In genomic region chr1:184810780-184811575, GRCm38 (mm10) we compare ENCODE assay signal across 8 mouse cellular contexts. TPM values are rescaled to one million over a fixed set of nuclear protein-coding genes. Genes with fewer than 3 reads are reported as not detected.
A peak's percentile ranks its signal among the peaks of the same experiment; 100 is the strongest.
DNase-seq lines count a peak whose midpoint lies in the region; ATAC-seq and TF ChIP-seq lines count a peak whose summit lies in the region.

Marc1 (minus strand) TSS chr1:184811313.

- peak; percentile 39 for DNase-seq in embryo, embryonic 10 days (ENCODE audit: low spot score)
- DNase-seq in embryo, embryonic 10.5 days (ENCODE audit: low spot score): no peak
- DNase-seq in embryonic facial prominence, embryonic 11.5 days (ENCODE audit: low spot score): no peak
- no peak for DNase-seq in Muller cell, postnatal 12 days (ENCODE audit: inconsistent ontology term)
- DNase-seq in layer of hippocampus, postnatal 25 days (ENCODE audit: extremely low spot score in 1 of 2, low spot score in 1 of 2): no peak

- H3K27ac ChIP-seq in embryonic facial prominence, embryonic 11.5 days (replicated peaks; ENCODE audit: low read depth, low read length): no peak within 1 kb of the TSS
- peak within 1 kb of the TSS; percentile 35 for H3K27ac ChIP-seq in intestine, postnatal 0 days (ENCODE audit: low read depth, low read length)
- peak within 1 kb of the TSS; percentile 68 for H3K27ac ChIP-seq in liver, embryonic 16.5 days (ENCODE audit: low read length)

- H3K4me3 ChIP-seq in embryonic facial prominence, embryonic 11.5 days (ENCODE audit: low read depth, low read length): peak within 1 kb of the TSS; percentile 31
- H3K4me3 ChIP-seq in intestine, postnatal 0 days (ENCODE audit: low read depth, low read length): peak within 1 kb of the TSS; percentile 30
- peak within 1 kb of the TSS; percentile 56 for H3K4me3 ChIP-seq in liver, embryonic 16.5 days (ENCODE audit: low read depth, low read length)

- no peak for TF ChIP-seq CTCF in intestine, postnatal 0 days (IDR thresholded peaks at IDR 0.05; ENCODE audit: low read depth)

- H3K4me1 ChIP-seq in embryonic facial prominence, embryonic 11.5 days (ENCODE audit: control insufficient read depth, insufficient read depth, low read length): no peaks in the 10 kb centered on the region; the same call in 1 of the 2 replicates
- peaks cover 11% of the 10 kb centered on the region for H3K4me1 ChIP-seq in intestine, postnatal 0 days (replicated peaks; ENCODE audit: control insufficient read depth, insufficient read depth, low read length)
- peaks cover 11% of the 10 kb centered on the region for H3K4me1 ChIP-seq in liver, embryonic 16.5 days (ENCODE audit: control insufficient read depth, low read depth, low read length)

- peak within 1 kb of the TSS; percentile 67 for H3K4me2 ChIP-seq in embryonic facial prominence, embryonic 11.5 days (ENCODE audit: low read depth, low read length)
- H3K4me2 ChIP-seq in intestine, postnatal 0 days (replicated peaks; ENCODE audit: low read depth): peak within 1 kb of the TSS; percentile 71
- H3K4me2 ChIP-seq in liver, embryonic 16.5 days (ENCODE audit: low read depth, low read length): peak within 1 kb of the TSS; percentile 42

- H3K36me3 ChIP-seq in embryonic facial prominence, embryonic 11.5 days (replicated peaks; ENCODE audit: control insufficient read depth, insufficient read depth, low read depth, low read length): no peaks in the 10 kb centered on the region
- peaks cover 16% of the 10 kb centered on the region for H3K36me3 ChIP-seq in intestine, postnatal 0 days (ENCODE audit: control insufficient read depth, insufficient read depth)
- peaks cover 5% of the 10 kb centered on the region for H3K36me3 ChIP-seq in liver, embryonic 16.5 days (ENCODE audit: control insufficient read depth, insufficient read depth)

- 4% methylated on average over 52 of the region's 52 CpGs for WGBS in embryonic facial prominence, embryonic 11.5 days
- WGBS in intestine, postnatal 0 days: 10% methylated on average over 52 of the region's 52 CpGs
- WGBS in liver, embryonic 16.5 days (ENCODE audit: insufficient replicate concordance): 16% methylated on average over 52 of the region's 52 CpGs

- ATAC-seq in embryonic facial prominence, embryonic 11.5 days (replicated peaks; ENCODE audit: insufficient number of reproducible peaks, low FRiP score, low TSS enrichment, low read depth): peak; percentile 64; the same call in 1 of the 2 replicates
- peak; percentile 14; the same call in 1 of the 2 replicates for ATAC-seq in intestine, postnatal 0 days
- ATAC-seq in liver, embryonic 16.5 days (ENCODE audit: low read depth): peak; percentile 76
- ATAC-seq in cerebellum, adult (ENCODE audit: insufficient number of reproducible peaks, low FRiP score, low TSS enrichment): no peak

- peak within 1 kb of the TSS; percentile 52 for H3K9ac ChIP-seq in embryonic facial prominence, embryonic 11.5 days (replicated peaks; ENCODE audit: low read length)
- peak within 1 kb of the TSS; percentile 7; the same call in 1 of the 2 replicates for H3K9ac ChIP-seq in intestine, postnatal 0 days (ENCODE audit: low read depth, low read length)
- peak within 1 kb of the TSS; percentile 41 for H3K9ac ChIP-seq in liver, embryonic 16.5 days (ENCODE audit: low read depth, low read length)

- no peaks in the 10 kb centered on the region for H3K9me3 ChIP-seq in embryonic facial prominence, embryonic 11.5 days (replicated peaks; ENCODE audit: control insufficient read depth, low read length)
- no peaks in the 10 kb centered on the region for H3K9me3 ChIP-seq in intestine, postnatal 0 days (ENCODE audit: control insufficient read depth)
- H3K9me3 ChIP-seq in liver, embryonic 16.5 days (replicated peaks; ENCODE audit: control insufficient read depth, low read length): no peaks in the 10 kb centered on the region

- peaks cover 5% of the 10 kb centered on the region for H3K27me3 ChIP-seq in embryonic facial prominence, embryonic 11.5 days (ENCODE audit: control insufficient read depth, insufficient read depth, low read length)
- H3K27me3 ChIP-seq in intestine, postnatal 0 days (replicated peaks; ENCODE audit: control insufficient read depth, insufficient read depth, low read length): 0 out of 2 replicates have a peak, but pooled peaks cover 3% of the 10 kb centered on the region
- H3K27me3 ChIP-seq in liver, embryonic 16.5 days (ENCODE audit: control insufficient read depth, insufficient read depth, low read depth, low read length): peaks cover 6% of the 10 kb centered on the region; the same call in 1 of the 2 replicates

RNA-seq across cellular contexts. Expression of gene Marc1, which starts in this region (rescaled TPM):
- polyA plus RNA-seq in embryonic facial prominence, embryonic 11.5 days (2014; fragmentation: Nextera tagmentation; extraction: Ambion mirVana): not detected in 2 replicates
- 1.5 and 1.6 TPM in 2 replicates for polyA plus RNA-seq in intestine, postnatal 0 days (2015; fragmentation: Nextera tagmentation; extraction: Ambion mirVana)
- polyA plus RNA-seq in liver, embryonic 16.5 days (2015; fragmentation: Nextera tagmentation; extraction: Ambion mirVana): 42.6 and 42.9 TPM in 2 replicates
- total RNA-seq in layer of hippocampus, postnatal 25 days (2021): under 1 TPM in 1 of 2 experiments, not detected in 1; 0.31 TPM

Comparison
In these comparisons a context has a peak if more than half of its experiments do, and no peak if none do; other contexts are left out.
1. RNA of gene Marc1 (polyA plus RNA-seq): 42.6 to 42.9 TPM in liver, embryonic 16.5 days; 1.5 to 1.6 TPM in intestine, postnatal 0 days and not detected in embryonic facial prominence, embryonic 11.5 days; every median in the first group is over 10 times any median in the second.
2. Peak in ATAC-seq, H3K4me3 ChIP-seq, H3K9ac ChIP-seq and H3K4me2 ChIP-seq in embryonic facial prominence, embryonic 11.5 days; RNA of the gene not detected or under 1 TPM.
3. Peak in every context shown above with its lines, with median percentiles within 50 percentile points of each other: H3K4me2 ChIP-seq, H3K4me3 ChIP-seq and H3K9ac ChIP-seq.